Mouse (Mus musculus) lung, adult 2 months (tissue): ENCODE data around the gene Zfp566.

ENCODE experiments used
- CTCF ChIP-seq: fragments of 200-500 bp; IDR thresholded peaks from 2 replicates; pipeline ENCODE4 v1.5.1; 2011; ENCODE audit warnings: mild to moderate bottlenecking, low read length, control low read depth; ENCODE audit not compliant: insufficient read depth
- POLR2A ChIP-seq: fragments of 200-500 bp; IDR thresholded peaks from 2 replicates; pipeline ENCODE4 v1.6.1; 2011; ENCODE audit warnings: low read depth, mild to moderate bottlenecking, control low read depth, low read length, borderline replicate concordance; ENCODE audit errors: extremely low read depth

DNA sequence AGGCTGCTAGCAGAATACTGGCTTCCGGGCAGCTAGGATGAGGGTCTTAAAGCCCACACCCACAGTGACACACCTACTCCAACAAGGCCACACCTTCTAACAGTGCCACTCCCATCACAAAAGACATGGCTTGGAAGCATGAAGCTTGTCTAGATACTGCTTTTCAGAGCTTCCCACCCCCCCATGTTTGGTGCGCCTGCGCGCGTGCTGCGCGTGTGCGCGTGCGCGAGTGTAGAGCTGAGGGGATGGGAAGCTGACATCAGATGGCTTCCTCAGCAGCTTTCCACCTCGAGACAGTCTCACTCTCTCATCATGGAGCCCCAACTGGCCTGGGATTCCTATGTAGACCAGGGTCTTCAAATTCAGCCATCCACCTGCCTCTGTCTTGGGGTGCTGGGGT lies 56.0 kb downstream of the Zfp566 start:
- TF ChIP-seq CTCF (no peak), POLR2A (no peak)
